Mouse (Mus musculus) liver (tissue): ENCODE data around the gene Snx11.

Source experiments
- DNase-seq: peaks from one replicate; pipeline ENCODE4 v3.0.0-alpha.2; 2020; ENCODE audit warnings: mixed read lengths

Gene Snx11

GRCm38 (mm10) chr11:96761984-96762383 is 15.4 kb downstream of the Snx11 start:
- DNase-seq, result no peak

- DNase-seq, result peak; percentile 33
Measured at GRCm38 (mm10) chr11:96760042-96760441, 17.3 kb downstream of the Snx11 start.

- no peak for DNase-seq
Measured at GRCm38 (mm10) chr11:96758402-96758801, 19.0 kb downstream of the Snx11 start.

- no peak for DNase-seq
Measured at GRCm38 (mm10) chr11:96757421-96757820, 19.9 kb downstream of the Snx11 start.

GRCm38 (mm10) chr11:96755298-96755697 is 22.1 kb downstream of the Snx11 start:
- DNase-seq, result no peak

- no peak for DNase-seq
Measured at GRCm38 (mm10) chr11:96747555-96747954, 29.8 kb downstream of the Snx11 start.

- no peak for DNase-seq
Measured at GRCm38 (mm10) chr11:96746648-96747047, 30.7 kb downstream of the Snx11 start.

- DNase-seq, result no peak
Measured at GRCm38 (mm10) chr11:96743891-96744290, 33.5 kb downstream of the Snx11 start.

GRCm38 (mm10) chr11:96743000-96743399 is 34.4 kb downstream of the Snx11 start:
- DNase-seq, result no peak

- no peak for DNase-seq
Measured at GRCm38 (mm10) chr11:96741995-96742394, 35.4 kb downstream of the Snx11 start.

GRCm38 (mm10) chr11:96740796-96741195 is 36.6 kb downstream of the Snx11 start:
- no peak for DNase-seq

- no peak for DNase-seq
Measured at GRCm38 (mm10) chr11:96737673-96738471, 39.5 kb downstream of the Snx11 start.

- DNase-seq, result no peak
Measured at GRCm38 (mm10) chr11:96736361-96736760, 41.0 kb downstream of the Snx11 start.

- peak; percentile 52 for DNase-seq
Measured at GRCm38 (mm10) chr11:96735908-96736307, 41.5 kb downstream of the Snx11 start.

GRCm38 (mm10) chr11:96732657-96733056 is 44.7 kb downstream of the Snx11 start:
- DNase-seq, result no peak

- no peak for DNase-seq
Measured at GRCm38 (mm10) chr11:96730327-96730726, 47.0 kb downstream of the Snx11 start.

GRCm38 (mm10) chr11:96729462-96729861 is 47.9 kb downstream of the Snx11 start:
- no peak for DNase-seq

GRCm38 (mm10) chr11:96728577-96728976 is 48.8 kb downstream of the Snx11 start:
- no peak for DNase-seq

- no peak for DNase-seq
Measured at GRCm38 (mm10) chr11:96725833-96726232, 51.5 kb downstream of the Snx11 start.

GRCm38 (mm10) chr11:96718609-96719008 is 58.8 kb downstream of the Snx11 start:
- no peak for DNase-seq
